Mouse (Mus musculus): Measurements from ENCODE around the gene Gm13090. TPM values are rescaled to one million over a fixed set of nuclear protein-coding genes. Genes with fewer than 3 reads are reported as not detected.

The Gm13090 gene
- 0.33 TPM in 1 of 2 replicates, not detected in the other for polyA plus RNA-seq (2015; fragmentation: Nextera tagmentation; extraction: Ambion mirVana)

- Histone ChIP-seq H3K4me3 (no peak within 1 kb of the TSS), H3K4me1 (peaks cover 27% of the 10 kb centered on the region), H3K36me3 (ENCODE audit: poor library complexity, severe bottlenecking) (peaks cover 60% of the 10 kb centered on the region), H3K27ac (0 out of 2 replicates have a peak within 1 kb of the TSS, but pooled peaks have one; percentile 17), H3K9me3 (replicated peaks) (no peaks in the 10 kb centered on the region), H3K27me3 (no peaks in the 10 kb centered on the region), H3K9ac (peak within 1 kb of the TSS; percentile 39; the same call in 1 of the 2 replicates), H3K4me2 (no peak within 1 kb of the TSS)
- no peak for ATAC-seq
- WGBS, result 93% methylated on average over 7 of the region's 7 CpGs
Measured at GRCm38 (mm10) chr4:151089270-151089669, at the start of gene Gm13090. Gene Gm13090 (plus strand): TSS chr4:151089570.

- peaks cover 7% of the 10 kb centered on the region; the same call in 1 of the 2 replicates for H3K27me3 ChIP-seq
- no peak for ATAC-seq
- H3K9ac ChIP-seq, result no peak overlapping the region
- H3K4me2 ChIP-seq, result no peak overlapping the region
- peaks cover 2% of the 10 kb centered on the region for H3K36me3 ChIP-seq (ENCODE audit: poor library complexity, severe bottlenecking)
- peaks cover 14% of the 10 kb centered on the region for H3K4me1 ChIP-seq
- H3K9me3 ChIP-seq (replicated peaks), result no peaks in the 10 kb centered on the region
- WGBS, result 90% methylated on average over 5 of the region's 5 CpGs
- H3K27ac ChIP-seq, result no peak overlapping the region
- H3K4me3 ChIP-seq, result no peak overlapping the region
Measured at GRCm38 (mm10) chr4:151041506-151041905, 47.9 kb upstream of the Gm13090 start.

- Histone ChIP-seq H3K4me3 (peak overlapping the region; percentile 56; the same call in 1 of the 2 replicates), H3K27me3 (peaks cover 7% of the 10 kb centered on the region; the same call in 1 of the 2 replicates), H3K9ac (0 out of 2 replicates have a peak overlapping the region, but pooled peaks have one; percentile 67), H3K27ac (no peak overlapping the region), H3K36me3 (ENCODE audit: poor library complexity, severe bottlenecking) (peaks cover 19% of the 10 kb centered on the region), H3K9me3 (replicated peaks) (no peaks in the 10 kb centered on the region), H3K4me1 (peaks cover 14% of the 10 kb centered on the region), H3K4me2 (peak overlapping the region; percentile 97)
- 45% methylated on average over 5 of the region's 5 CpGs for WGBS
- ATAC-seq, result no peak
Measured at GRCm38 (mm10) chr4:151043281-151043680, 46.1 kb upstream of the Gm13090 start.

GRCm38 (mm10) chr4:151044037-151044943 is 45.1 kb upstream of the Gm13090 start, which contains the start of gene Per3:
Gene Per3 (minus strand): TSS chr4:151044665.
- H3K9ac ChIP-seq, result peak within 1 kb of the TSS; percentile 67
- 0 out of 2 replicates have a peak within 1 kb of the TSS, but pooled peaks have one; percentile 7 for H3K27ac ChIP-seq
- peaks cover 14% of the 10 kb centered on the region for H3K4me1 ChIP-seq
- no peaks in the 10 kb centered on the region for H3K9me3 ChIP-seq (replicated peaks)
- H3K36me3 ChIP-seq (ENCODE audit: poor library complexity, severe bottlenecking), result peaks cover 29% of the 10 kb centered on the region
- peaks cover 7% of the 10 kb centered on the region; the same call in 1 of the 2 replicates for H3K27me3 ChIP-seq
- H3K4me2 ChIP-seq, result peak within 1 kb of the TSS; percentile 97
- under 1% methylated on average over 65 of the region's 79 CpGs for WGBS
- peak within 1 kb of the TSS; percentile 56 for H3K4me3 ChIP-seq
- peak; percentile 97 for ATAC-seq

- peak; percentile 93; the same call in 1 of the 2 replicates for ATAC-seq
- 0 out of 2 replicates have a peak overlapping the region, but pooled peaks have one; percentile 7 for H3K27ac ChIP-seq
- peak overlapping the region; percentile 56 for H3K4me3 ChIP-seq
- peak overlapping the region; percentile 47; the same call in 1 of the 2 replicates for H3K9ac ChIP-seq
- H3K27me3 ChIP-seq, result peaks cover 7% of the 10 kb centered on the region; the same call in 1 of the 2 replicates
- H3K9me3 ChIP-seq (replicated peaks), result no peaks in the 10 kb centered on the region
- H3K4me2 ChIP-seq, result peak overlapping the region; percentile 97
- 4% methylated on average over 21 of the region's 21 CpGs for WGBS
- peaks cover 14% of the 10 kb centered on the region for H3K4me1 ChIP-seq
- H3K36me3 ChIP-seq (ENCODE audit: poor library complexity, severe bottlenecking), result peaks cover 36% of the 10 kb centered on the region
Measured at GRCm38 (mm10) chr4:151044944-151045570, 44.3 kb upstream of the Gm13090 start.

- no peak for ATAC-seq
- whole genome bisulfite sequencing, result 90% methylated on average over 3 of the region's 3 CpGs
- H3K27me3 ChIP-seq, result peaks cover 7% of the 10 kb centered on the region; the same call in 1 of the 2 replicates
- H3K9me3 ChIP-seq (replicated peaks), result no peaks in the 10 kb centered on the region
- no peak overlapping the region for H3K4me3 ChIP-seq
- no peak overlapping the region for H3K4me2 ChIP-seq
- no peak overlapping the region for H3K9ac ChIP-seq
- H3K36me3 ChIP-seq (ENCODE audit: poor library complexity, severe bottlenecking), result peaks cover 45% of the 10 kb centered on the region
- H3K27ac ChIP-seq, result no peak overlapping the region
- H3K4me1 ChIP-seq, result peaks cover 14% of the 10 kb centered on the region
Measured at GRCm38 (mm10) chr4:151046524-151046923, 42.8 kb upstream of the Gm13090 start.

GRCm38 (mm10) chr4:151051162-151051561 is 38.2 kb upstream of the Gm13090 start:
- WGBS, result 100% methylated on average over 1 of the region's 1 CpGs
- Histone ChIP-seq H3K9me3 (replicated peaks) (no peaks in the 10 kb centered on the region), H3K4me3 (no peak overlapping the region), H3K27me3 (no peaks in the 10 kb centered on the region), H3K4me1 (peaks cover 4% of the 10 kb centered on the region; the same call in 1 of the 2 replicates), H3K4me2 (no peak overlapping the region), H3K27ac (no peak overlapping the region), H3K36me3 (ENCODE audit: poor library complexity, severe bottlenecking) (peaks cover 74% of the 10 kb centered on the region), H3K9ac (no peak overlapping the region)
- no peak for ATAC-seq

GRCm38 (mm10) chr4:151057347-151058321 is 31.7 kb upstream of the Gm13090 start, which contains the start of gene Vamp3:
Gene Vamp3 (minus strand): TSS chr4:151057963.
- peaks cover 38% of the 10 kb centered on the region for H3K36me3 ChIP-seq (ENCODE audit: poor library complexity, severe bottlenecking)
- peak; percentile 99 for ATAC-seq
- WGBS, result under 1% methylated on average over 114 of the region's 114 CpGs

GRCm38 (mm10) chr4:151058634-151059033 is 30.7 kb upstream of the Gm13090 start:
- H3K9me3 ChIP-seq (replicated peaks), result no peaks in the 10 kb centered on the region
- H3K9ac ChIP-seq, result peak overlapping the region; percentile 43; the same call in 1 of the 2 replicates
- H3K4me3 ChIP-seq, result peak overlapping the region; percentile 91; the same call in 1 of the 2 replicates
- H3K4me2 ChIP-seq, result peak overlapping the region; percentile 76
- peaks cover 21% of the 10 kb centered on the region for H3K4me1 ChIP-seq
- peaks cover 40% of the 10 kb centered on the region for H3K36me3 ChIP-seq (ENCODE audit: poor library complexity, severe bottlenecking)
- H3K27ac ChIP-seq, result peak overlapping the region; percentile 64
- H3K27me3 ChIP-seq, result no peaks in the 10 kb centered on the region
- WGBS, result 79% methylated on average over 4 of the region's 4 CpGs
- no peak for ATAC-seq

More at GRCm38 (mm10) chr4:151057347-151058321, 31.7 kb upstream of the Gm13090 start, which contains the start of gene Vamp3:
- Histone ChIP-seq H3K9ac (peak within 1 kb of the TSS; percentile 91), H3K4me3 (peak within 1 kb of the TSS; percentile 91), H3K27ac (peak within 1 kb of the TSS; percentile 85), H3K4me2 (peak within 1 kb of the TSS; percentile 76), H3K27me3 (no peaks in the 10 kb centered on the region), H3K9me3 (replicated peaks) (no peaks in the 10 kb centered on the region), H3K4me1 (peaks cover 21% of the 10 kb centered on the region)

- 93% methylated on average over 4 of the region's 4 CpGs for WGBS
- ATAC-seq, result no peak
- no peak overlapping the region for H3K4me3 ChIP-seq
- no peaks in the 10 kb centered on the region for H3K9me3 ChIP-seq (replicated peaks)
- no peaks in the 10 kb centered on the region for H3K27me3 ChIP-seq
- H3K4me2 ChIP-seq, result no peak overlapping the region
- H3K4me1 ChIP-seq, result peaks cover 21% of the 10 kb centered on the region
- H3K9ac ChIP-seq, result no peak overlapping the region
- H3K36me3 ChIP-seq (ENCODE audit: poor library complexity, severe bottlenecking), result peaks cover 44% of the 10 kb centered on the region
- no peak overlapping the region for H3K27ac ChIP-seq
Measured at GRCm38 (mm10) chr4:151059566-151059965, 29.8 kb upstream of the Gm13090 start.

- H3K4me1 ChIP-seq, result no peaks in the 10 kb centered on the region
- H3K27me3 ChIP-seq, result no peaks in the 10 kb centered on the region
- H3K4me3 ChIP-seq, result no peak overlapping the region
- no peak overlapping the region for H3K27ac ChIP-seq
- H3K4me2 ChIP-seq, result no peak overlapping the region
- H3K9ac ChIP-seq, result no peak overlapping the region
- WGBS, result 76% methylated on average over 4 of the region's 4 CpGs
- no peak for ATAC-seq
- no peaks in the 10 kb centered on the region for H3K9me3 ChIP-seq (replicated peaks)
- H3K36me3 ChIP-seq (ENCODE audit: poor library complexity, severe bottlenecking), result peaks cover 87% of the 10 kb centered on the region
Measured at GRCm38 (mm10) chr4:151068751-151069150, 20.6 kb upstream of the Gm13090 start.

Measured in forebrain, embryonic 13.5 days (tissue).